Mouse (Mus musculus) neural tube, embryonic 10.5 days (tissue): ENCODE measurements at regions not wholly inside any gene's neighbourhood (a gene's known extent, or its start where the extent isn't known, plus 50 kb on each side); places are given as distances from the start of the nearest gene placed in this dataset.
A peak's percentile ranks its signal among the peaks of the same experiment; 100 is the strongest.

Experiments
- DNase-seq: peaks from one replicate; pipeline ENCODE4 v3.0.0-alpha.2; 2017; ENCODE audit warnings: low spot score; ENCODE audit errors: extremely low spot score

- no peak for DNase-seq
These were observed 211.8 kb downstream of the CK137956 start for GRCm38 (mm10) chr4:127758961-127759360.

DNA sequence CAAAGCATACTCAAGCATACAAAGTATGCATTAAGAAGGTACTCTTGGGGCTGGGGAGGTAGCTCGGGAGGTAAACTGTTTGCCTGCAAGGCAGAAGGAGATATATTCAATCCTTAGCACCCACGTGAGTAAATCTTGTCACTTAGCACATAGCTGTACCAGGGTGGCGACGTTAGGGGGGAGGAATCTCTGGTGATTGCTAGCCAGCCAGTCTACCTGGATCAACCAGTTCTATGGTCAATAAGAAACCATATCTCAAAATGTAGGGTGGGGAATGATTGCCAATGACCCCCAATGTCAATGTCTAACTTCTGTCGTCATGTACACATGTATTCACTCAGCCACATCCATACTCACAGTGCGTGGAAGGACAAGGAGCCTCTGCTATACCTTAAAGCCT lies 214.5 kb downstream of the CK137956 start:
- DNase-seq, result no peak

GRCm38 (mm10) chr4:127750781-127751180 lies 220.0 kb downstream of the CK137956 start:
- DNase-seq, result no peak

DNA sequence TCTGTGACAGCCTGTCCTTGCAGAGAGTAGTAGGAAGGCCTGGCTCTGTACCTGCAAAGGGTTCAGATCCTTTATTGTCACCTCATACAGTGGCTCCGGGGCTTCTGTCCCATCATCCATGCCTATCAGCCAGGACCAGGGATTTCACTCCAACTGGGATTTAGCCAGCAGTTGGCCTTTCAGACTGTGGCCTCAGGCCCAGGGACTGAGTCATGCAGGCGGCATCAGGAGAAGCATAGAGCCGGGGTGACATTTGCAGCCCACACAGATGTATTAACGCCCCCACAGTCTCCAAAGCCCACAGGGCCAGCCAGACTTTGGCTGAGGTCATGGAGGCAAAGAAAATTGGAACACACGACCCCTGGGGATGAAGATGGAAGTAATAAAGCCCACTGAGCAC lies 222.9 kb downstream of the CK137956 start:
- DNase-seq, result no peak

- no peak for DNase-seq
These were observed 234.0 kb downstream of the CK137956 start for GRCm38 (mm10) chr4:127736781-127737180.

GRCm38 (mm10) chr4:127736151-127736550 lies 234.6 kb downstream of the CK137956 start:
- DNase-seq, result no peak

GRCm38 (mm10) chr4:127734641-127735040 lies 236.1 kb downstream of the CK137956 start:
- no peak for DNase-seq

DNA sequence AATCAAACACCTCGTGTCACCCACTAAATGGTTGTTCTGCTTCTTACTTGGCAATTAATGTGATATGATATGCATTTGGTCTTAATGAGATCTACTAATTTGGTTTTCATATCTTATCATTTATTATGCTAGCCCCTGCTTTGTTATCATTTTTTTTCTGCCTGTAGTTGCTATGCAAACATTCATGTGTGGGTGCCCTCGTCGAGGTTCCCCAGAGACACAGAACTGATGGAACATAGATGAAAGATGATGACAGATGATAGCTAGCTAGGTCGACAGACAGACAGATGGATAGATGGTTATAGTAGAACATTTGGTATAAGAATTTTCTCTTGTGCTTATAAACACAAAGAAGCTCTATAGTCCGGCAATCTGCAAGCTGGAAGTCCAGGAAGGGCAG lies 252.1 kb downstream of the CK137956 start:
- DNase-seq, result no peak

- DNase-seq, result no peak
These were observed 258.5 kb downstream of the CK137956 start for GRCm38 (mm10) chr4:127712274-127712673.

GRCm38 (mm10) chr4:127710816-127711215 lies 259.9 kb downstream of the CK137956 start:
- DNase-seq, result peak; percentile 14

DNA sequence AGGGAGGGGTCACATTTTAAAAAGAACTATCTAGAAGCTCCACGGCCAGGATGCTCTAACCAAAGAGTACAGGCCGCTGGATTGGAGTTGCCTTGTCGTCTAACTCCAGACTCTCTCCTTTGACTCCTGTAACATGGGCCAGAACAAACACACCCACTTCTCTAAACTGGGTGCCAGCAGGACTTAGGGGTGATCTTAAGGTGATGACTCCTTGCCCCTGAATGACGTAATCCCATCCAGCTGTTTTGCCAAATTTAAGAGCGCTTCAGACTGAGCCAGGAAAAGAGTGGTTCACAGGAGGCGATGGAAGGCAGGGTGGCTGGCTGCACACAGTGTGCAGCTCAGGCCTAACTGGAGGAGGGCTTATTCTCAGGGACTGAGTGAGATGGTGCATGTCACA lies 261.0 kb downstream of the CK137956 start:
- DNase-seq, result peak; percentile 2

- peak; percentile 5 for DNase-seq
These were observed 262.6 kb downstream of the CK137956 start for GRCm38 (mm10) chr4:127708186-127708585.

GRCm38 (mm10) chr4:127707126-127707525 lies 263.6 kb downstream of the CK137956 start:
- DNase-seq, result peak; percentile 6

DNA sequence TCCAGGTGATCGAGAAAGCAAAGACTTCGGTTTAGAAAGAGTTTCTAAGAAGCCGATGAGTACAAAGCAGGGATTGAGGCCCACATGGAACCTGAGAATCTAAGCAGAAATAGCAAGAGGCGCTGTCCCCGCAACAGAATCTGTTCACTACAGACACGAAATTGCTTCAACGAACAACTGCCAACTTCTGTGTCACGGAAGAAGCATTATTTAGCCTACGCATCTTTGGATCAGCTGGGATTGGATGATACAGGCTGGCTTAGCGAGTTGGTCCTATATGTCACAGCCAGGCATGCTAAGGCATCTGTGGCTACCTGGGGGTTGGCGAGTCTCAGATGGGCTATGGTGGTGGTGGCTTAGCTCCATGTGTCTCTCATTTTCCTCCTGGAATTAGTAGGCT lies 269.1 kb downstream of the CK137956 start:
- DNase-seq, result no peak

GRCm38 (mm10) chr4:127689986-127690385 lies 280.8 kb downstream of the CK137956 start:
- DNase-seq, result no peak

- no peak for DNase-seq
These were observed 285.7 kb downstream of the CK137956 start for GRCm38 (mm10) chr4:127685021-127685420.

DNA sequence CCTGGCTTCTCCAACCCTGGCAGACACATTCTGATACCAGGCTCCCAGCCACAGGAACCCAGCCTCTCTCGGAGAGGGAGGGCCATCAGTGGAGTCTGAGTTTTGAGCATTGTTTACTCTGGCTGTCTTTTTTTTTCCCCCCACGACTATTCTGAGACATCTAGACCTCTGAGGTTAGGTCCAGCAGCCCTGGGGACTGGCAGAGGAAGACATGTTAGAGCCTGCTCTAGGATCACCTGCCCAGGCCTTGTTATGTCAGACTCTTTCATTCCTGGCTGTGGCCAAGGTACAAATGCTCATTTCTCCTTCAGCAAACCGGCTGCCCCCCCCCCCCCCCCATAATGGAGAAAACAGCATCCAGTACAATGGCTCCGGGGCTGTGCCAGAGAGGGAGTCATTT lies 291.4 kb downstream of the CK137956 start:
- no peak for DNase-seq

GRCm38 (mm10) chr4:127678437-127678836 lies 292.3 kb downstream of the CK137956 start:
- DNase-seq, result no peak

GRCm38 (mm10) chr4:127675745-127676315 lies 294.9 kb downstream of the CK137956 start:
- DNase-seq, result peak; percentile 51

GRCm38 (mm10) chr4:127659950-127660349 lies 302.0 kb upstream of the Gjb5 start:
- no peak for DNase-seq

- DNase-seq, result no peak
These were observed 293.6 kb upstream of the Gjb5 start for GRCm38 (mm10) chr4:127651601-127652000.

DNA sequence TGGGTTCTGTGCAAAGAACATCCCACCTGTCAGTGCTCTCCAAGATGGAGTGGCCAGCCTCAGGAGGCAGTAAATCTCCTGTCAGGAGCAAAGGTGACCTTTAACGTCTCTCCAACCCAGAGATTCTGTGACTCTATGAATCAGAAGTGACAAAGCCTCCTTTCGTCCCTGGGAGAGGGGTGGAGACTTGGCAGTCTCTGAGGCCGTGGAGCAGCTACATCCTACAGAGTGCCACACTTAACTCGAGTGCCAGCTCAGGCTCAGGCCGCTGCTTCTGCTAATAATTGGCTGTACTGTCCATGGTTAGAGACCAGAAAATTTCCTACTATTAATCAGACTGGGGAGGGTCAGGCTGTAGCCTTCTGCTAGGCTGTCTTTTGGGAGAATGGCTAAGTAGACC lies 290.0 kb upstream of the Gjb5 start:
- no peak for DNase-seq

- DNase-seq, result no peak
These were observed 289.2 kb upstream of the Gjb5 start for GRCm38 (mm10) chr4:127647189-127647588.
